Mouse (Mus musculus) thymus, adult 2 months (tissue): ENCODE results near the gene Aco2. TPM values are rescaled to one million over a fixed set of nuclear protein-coding genes. Genes with fewer than 3 reads are reported as not detected.

Experiments
- DNase-seq: peaks from one replicate; pipeline ENCODE4 v3.0.0; 2021
- H3K27ac ChIP-seq: fragments of 200-500 bp; 2 replicates; pipeline ENCODE4 v1.5.1; 2012; ENCODE audit warnings: low read length, control low read depth; ENCODE audit not compliant: control insufficient read depth, insufficient read depth
- H3K27me3 ChIP-seq: fragments of 200-500 bp; 2 replicates; pipeline ENCODE4 v1.6.1; 2012; ENCODE audit warnings: mild to moderate bottlenecking, low read length, moderate library complexity, mixed read lengths; ENCODE audit not compliant: control insufficient read depth, insufficient read depth
- H3K36me3 ChIP-seq: fragments of 200-500 bp; 2 replicates; pipeline ENCODE4 v1.6.1; 2012; ENCODE audit warnings: mild to moderate bottlenecking, low read length, moderate library complexity; ENCODE audit not compliant: control insufficient read depth, insufficient read depth
- H3K4me1 ChIP-seq: fragments of 200-500 bp; replicated peaks from 2 replicates; pipeline ENCODE4 v1.6.1; 2012; ENCODE audit warnings: low read length; ENCODE audit not compliant: control insufficient read depth, insufficient read depth
- H3K4me3 ChIP-seq: fragments of 200-500 bp; 2 replicates; pipeline ENCODE4 v1.5.1; 2012; ENCODE audit warnings: mild to moderate bottlenecking, low read length, control low read depth, moderate library complexity; ENCODE audit not compliant: control insufficient read depth, insufficient read depth
- CTCF ChIP-seq: fragments of 200-500 bp; IDR thresholded peaks from 2 replicates; pipeline ENCODE4 v1.5.1; 2012; ENCODE audit warnings: mild to moderate bottlenecking, control low read depth, low read length, moderate library complexity, borderline replicate concordance; ENCODE audit not compliant: control insufficient read depth, poor library complexity, insufficient read depth; ENCODE audit errors: extremely low read depth
- POLR2A ChIP-seq: fragments of 200-500 bp; IDR thresholded peaks from 2 replicates; pipeline ENCODE4 v1.6.1; 2012; ENCODE audit warnings: mild to moderate bottlenecking, low read length, control low read depth, moderate library complexity; ENCODE audit not compliant: control insufficient read depth, poor library complexity, insufficient read depth; ENCODE audit errors: extremely low read depth
- WGBS: fragments of 180-500 bp; shearing (Covaris S2); methylation state at CpG from one replicate; pipeline ENCODE4 v1.1.7; 2018; 5-methylcytosine and 5-hydroxymethylcytosine counted together
- polyA plus RNA-seq: library from polyadenylated mRNA; depleted of rRNA; stranded (reverse); fragments of >200 nt; gene quantifications from 2 replicates; pipeline ENCODE4 v1.2.3, GENCODE M21; 2012

Aco2 gene
- polyA plus RNA-seq, 1 experiment, result 377 TPM

DNA sequence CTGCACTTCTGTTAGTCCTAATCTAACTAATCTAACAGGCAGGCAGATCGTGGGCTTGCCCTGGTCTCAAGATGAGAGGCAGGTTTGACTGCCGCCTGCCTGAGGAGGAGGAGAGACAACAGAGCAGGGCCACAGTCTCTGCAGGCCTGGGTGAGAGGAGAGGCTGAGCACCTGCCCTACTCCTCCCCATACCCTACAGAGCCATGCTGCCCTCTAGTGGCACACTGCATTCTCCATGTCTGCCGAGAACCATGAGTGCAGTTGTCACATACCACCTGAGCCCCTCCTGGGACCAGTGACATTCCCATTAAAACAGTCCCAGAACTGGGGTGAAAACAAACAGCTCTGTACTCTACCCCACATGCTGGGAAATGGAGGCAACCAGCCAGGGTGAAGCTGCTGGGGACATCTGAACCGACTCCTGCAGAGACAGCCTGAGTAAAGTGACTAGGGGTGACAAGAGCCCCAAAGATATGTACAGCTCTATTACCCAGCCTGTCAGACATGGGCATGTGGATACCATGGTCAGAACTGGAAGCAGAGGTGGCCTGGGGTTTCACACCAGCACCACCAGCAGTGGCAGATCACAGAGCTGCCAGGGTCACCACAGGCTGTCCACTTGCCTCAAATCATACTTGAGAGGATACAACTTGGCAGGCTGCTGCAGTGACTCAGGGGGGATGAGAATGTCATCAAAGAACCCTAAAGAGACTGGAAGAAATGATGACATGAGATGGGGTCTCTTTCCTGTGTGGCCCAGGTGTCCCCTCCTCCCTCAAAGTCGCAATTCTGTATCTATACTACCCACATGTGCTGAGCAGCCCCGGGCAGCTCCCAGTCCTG lies 45.7 kb downstream of the Aco2 start:
- H3K27ac ChIP-seq, result no peak overlapping the region
- peak; percentile 84 for DNase-seq
- H3K27me3 ChIP-seq, result no peaks in the 10 kb centered on the region
- 68% methylated on average over 6 of the region's 6 CpGs for WGBS
- H3K36me3 ChIP-seq, result peaks cover 36% of the 10 kb centered on the region
- peak; percentile 80; the same call in 1 of the 2 replicates for TF ChIP-seq CTCF
- TF ChIP-seq POLR2A, result no peak
- no peak overlapping the region for H3K4me3 ChIP-seq
- H3K4me1 ChIP-seq, result no peaks in the 10 kb centered on the region

- DNase-seq, result no peak
- no peaks in the 10 kb centered on the region for H3K27me3 ChIP-seq
- H3K4me1 ChIP-seq, result no peaks in the 10 kb centered on the region
- peaks cover 23% of the 10 kb centered on the region for H3K36me3 ChIP-seq
- no peak overlapping the region for H3K27ac ChIP-seq
- H3K4me3 ChIP-seq, result no peak overlapping the region
- WGBS, result 86% methylated on average over 5 of the region's 5 CpGs
- TF ChIP-seq CTCF (no peak), POLR2A (no peak)
Observed at GRCm38 (mm10) chr15:81919062-81919461, 47.0 kb downstream of the Aco2 start.

DNA sequence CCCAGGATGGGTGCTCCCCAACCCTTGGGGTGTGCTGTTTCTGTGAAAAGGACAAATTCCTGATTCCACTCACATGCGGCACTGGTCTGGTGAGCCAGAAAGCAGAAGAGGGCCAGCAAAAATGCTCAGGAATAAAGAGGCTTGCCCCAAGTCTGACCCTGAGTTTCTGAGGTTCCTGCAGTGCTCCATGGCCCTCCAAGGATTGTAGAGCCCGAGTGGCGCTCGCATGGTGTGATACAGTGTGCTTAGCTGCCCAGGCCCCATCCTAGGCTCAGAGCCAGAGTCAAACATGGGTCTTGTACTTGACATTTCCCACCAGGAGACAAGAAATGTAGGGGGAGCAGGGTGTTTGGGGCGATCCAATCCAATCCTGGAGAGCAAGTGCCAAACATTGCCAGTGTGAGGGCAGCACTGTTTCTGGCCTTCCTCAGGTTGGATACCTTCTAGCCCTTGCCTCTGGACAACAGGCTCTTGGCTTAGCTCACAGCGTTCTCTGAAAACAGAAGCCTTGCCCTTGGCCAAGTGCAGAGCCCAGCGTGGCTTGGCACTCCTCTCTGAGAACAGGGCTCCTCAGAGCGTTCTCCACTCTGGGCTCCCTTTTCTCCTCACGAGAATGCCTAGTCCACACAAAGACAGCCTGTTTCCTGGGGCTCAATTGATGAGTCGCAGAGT lies 48.6 kb downstream of the Aco2 start:
- Histone ChIP-seq H3K4me3 (no peak overlapping the region), H3K27ac (no peak overlapping the region)
- WGBS, result 95% methylated on average over 10 of the region's 10 CpGs

GRCm38 (mm10) chr15:81921255-81921654 lies 49.1 kb downstream of the Aco2 start:
- H3K4me3 ChIP-seq, result no peak overlapping the region
- no peaks in the 10 kb centered on the region for H3K27me3 ChIP-seq
- H3K36me3 ChIP-seq, result peaks cover 3% of the 10 kb centered on the region; the same call in 1 of the 2 replicates
- H3K4me1 ChIP-seq, result peaks cover 16% of the 10 kb centered on the region
- TF ChIP-seq POLR2A, result no peak
- no peak for TF ChIP-seq CTCF
- DNase-seq, result no peak
- WGBS, result 87% methylated on average over 5 of the region's 5 CpGs
- no peak overlapping the region for H3K27ac ChIP-seq

More for the DNA sequence above, 48.6 kb downstream of the Aco2 start:
- TF ChIP-seq CTCF (no peak), POLR2A (no peak)
- Histone ChIP-seq H3K27me3 (no peaks in the 10 kb centered on the region), H3K36me3 (peaks cover 9% of the 10 kb centered on the region), H3K4me1 (peaks cover 14% of the 10 kb centered on the region)
- no peak for DNase-seq

DNA sequence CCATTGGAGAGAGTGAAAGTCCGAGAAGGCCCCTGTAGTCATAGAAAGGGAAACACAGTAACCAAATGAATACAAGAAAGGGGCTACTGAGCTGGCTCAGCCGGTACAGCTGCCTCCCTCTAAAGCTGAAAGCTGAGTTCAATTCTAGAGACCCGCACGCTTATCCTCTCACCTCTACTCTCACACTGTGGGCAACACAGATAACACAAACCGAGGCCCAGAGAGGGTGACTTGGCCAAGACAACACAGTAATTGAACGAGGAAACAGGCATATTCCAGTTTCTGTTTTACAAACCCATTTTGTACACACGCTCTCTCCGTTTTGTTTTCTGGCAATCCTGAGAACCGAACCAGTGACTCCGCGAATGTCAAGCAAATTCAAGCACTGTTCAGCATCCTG lies 52.8 kb downstream of the Aco2 start:
- Histone ChIP-seq H3K27me3 (no peaks in the 10 kb centered on the region), H3K27ac (no peak overlapping the region), H3K4me1 (peaks cover 16% of the 10 kb centered on the region), H3K4me3 (peak overlapping the region; percentile 65; the same call in 1 of the 2 replicates), H3K36me3 (no peaks in the 10 kb centered on the region)
- TF ChIP-seq CTCF (no peak), POLR2A (no peak)
- DNase-seq, result no peak
- WGBS, result 88% methylated on average over 11 of the region's 11 CpGs

- Histone ChIP-seq H3K36me3 (no peaks in the 10 kb centered on the region), H3K27me3 (no peaks in the 10 kb centered on the region), H3K27ac (no peak within 1 kb of the TSS), H3K4me3 (peak within 1 kb of the TSS; percentile 65), H3K4me1 (peaks cover 16% of the 10 kb centered on the region)
- peak; percentile 97 for DNase-seq
- peak; percentile 51; the same call in 1 of the 2 replicates for TF ChIP-seq POLR2A
- 0 out of 2 replicates have a peak, but pooled peaks have one; percentile 34 for TF ChIP-seq CTCF
- under 1% methylated on average over 54 of the region's 54 CpGs for WGBS
Observed at GRCm38 (mm10) chr15:81925760-81926445, 53.8 kb downstream of the Aco2 start, which contains the start of gene Polr3h. Gene Polr3h (minus strand): TSS chr15:81926240.
